Mouse (Mus musculus): Measurements from ENCODE around the gene Myh2. TPM values are rescaled to one million over a fixed set of nuclear protein-coding genes. Genes with fewer than 3 reads are reported as not detected.

Gene Myh2
- polyA plus RNA-seq, 1 experiment from 2014 or later: not detected

DNA sequence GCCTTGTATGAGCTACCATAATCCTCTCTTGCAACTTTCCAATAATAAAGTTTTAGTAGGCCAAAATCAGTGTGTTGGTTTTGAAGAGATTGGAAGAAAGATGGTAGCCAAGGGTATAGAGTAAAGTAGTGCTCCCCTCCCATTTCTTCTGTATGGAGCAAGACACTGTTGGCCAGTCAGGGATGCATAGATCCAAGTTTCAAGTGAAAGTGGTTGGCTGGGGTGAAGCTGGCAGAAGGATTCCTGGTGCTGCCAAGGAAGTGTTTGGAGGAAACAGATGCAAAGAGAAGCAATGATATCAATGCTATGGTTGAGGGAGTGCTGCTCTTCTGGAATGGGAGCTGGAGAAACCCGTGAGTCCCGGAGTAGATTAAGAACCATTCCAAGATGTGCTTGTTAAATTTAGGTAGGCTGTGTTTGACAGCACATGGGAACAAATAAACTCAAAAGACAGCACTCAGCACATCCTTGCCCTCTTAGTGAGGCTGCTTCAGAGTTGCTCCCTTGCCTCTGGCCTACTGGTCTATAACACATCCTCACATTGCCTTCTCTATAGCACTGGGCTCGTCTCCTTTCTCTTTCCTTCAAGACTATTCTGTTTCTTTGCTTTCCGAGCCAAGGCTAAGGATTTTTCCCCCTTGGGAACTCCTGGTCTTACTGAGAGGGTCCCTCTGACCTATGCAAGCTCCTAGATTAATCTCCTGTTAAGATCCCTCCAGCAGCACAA lies 22.4 kb upstream of the Myh2 start:
- Histone ChIP-seq H3K36me3 (ENCODE audit: control insufficient read depth, insufficient read depth, low read length) (no peaks in the 10 kb centered on the region), H3K27me3 (ENCODE audit: control insufficient read depth, insufficient read depth, low read length) (no peaks in the 10 kb centered on the region), H3K4me3 (ENCODE audit: low read depth, low read length) (no peak overlapping the region), H3K4me1 (ENCODE audit: control insufficient read depth, insufficient read depth, low read length) (no peaks in the 10 kb centered on the region), H3K4me2 (no peak overlapping the region), H3K9ac (ENCODE audit: low read depth, low read length) (no peak overlapping the region), H3K27ac (ENCODE audit: low read depth, low read length) (no peak overlapping the region), H3K9me3 (replicated peaks; ENCODE audit: control insufficient read depth, low read length) (no peaks in the 10 kb centered on the region)
- 70% methylated on average over 4 of the region's 4 CpGs for WGBS (ENCODE audit: insufficient replicate concordance)
- ATAC-seq (replicated peaks; ENCODE audit: insufficient number of reproducible peaks, low FRiP score, low TSS enrichment): no peak

DNA sequence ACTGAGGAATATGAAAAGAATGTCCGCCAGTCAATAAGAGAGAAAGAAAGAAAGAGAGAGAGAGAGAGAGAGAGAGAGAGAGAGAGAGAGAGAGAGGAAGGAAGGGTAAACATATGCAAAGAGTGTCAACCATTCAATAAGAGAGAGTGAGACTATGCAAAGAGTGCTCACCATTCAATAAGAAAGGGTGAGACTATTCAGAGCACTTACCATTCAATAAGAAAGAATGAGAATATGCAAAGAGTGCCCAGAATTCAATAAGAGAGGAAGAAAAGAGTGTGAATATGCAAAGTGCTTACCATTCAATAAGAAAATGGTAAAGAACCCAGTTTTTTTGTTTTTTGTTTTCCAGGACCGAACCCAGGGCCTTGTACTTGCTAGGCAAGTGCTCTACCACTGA lies 20.6 kb upstream of the Myh2 start:
- no peak overlapping the region for H3K4me2 ChIP-seq
- no peak overlapping the region for H3K4me3 ChIP-seq (ENCODE audit: low read depth, low read length)
- H3K9ac ChIP-seq (ENCODE audit: low read depth, low read length): no peak overlapping the region
- H3K27me3 ChIP-seq (ENCODE audit: control insufficient read depth, insufficient read depth, low read length): no peaks in the 10 kb centered on the region
- ATAC-seq (replicated peaks; ENCODE audit: insufficient number of reproducible peaks, low FRiP score, low TSS enrichment): no peak
- H3K9me3 ChIP-seq (replicated peaks; ENCODE audit: control insufficient read depth, low read length): no peaks in the 10 kb centered on the region
- 75% methylated on average over 2 of the region's 2 CpGs for WGBS (ENCODE audit: insufficient replicate concordance)
- no peaks in the 10 kb centered on the region for H3K36me3 ChIP-seq (ENCODE audit: control insufficient read depth, insufficient read depth, low read length)
- no peak overlapping the region for H3K27ac ChIP-seq (ENCODE audit: low read depth, low read length)
- no peaks in the 10 kb centered on the region for H3K4me1 ChIP-seq (ENCODE audit: control insufficient read depth, insufficient read depth, low read length)

DNA sequence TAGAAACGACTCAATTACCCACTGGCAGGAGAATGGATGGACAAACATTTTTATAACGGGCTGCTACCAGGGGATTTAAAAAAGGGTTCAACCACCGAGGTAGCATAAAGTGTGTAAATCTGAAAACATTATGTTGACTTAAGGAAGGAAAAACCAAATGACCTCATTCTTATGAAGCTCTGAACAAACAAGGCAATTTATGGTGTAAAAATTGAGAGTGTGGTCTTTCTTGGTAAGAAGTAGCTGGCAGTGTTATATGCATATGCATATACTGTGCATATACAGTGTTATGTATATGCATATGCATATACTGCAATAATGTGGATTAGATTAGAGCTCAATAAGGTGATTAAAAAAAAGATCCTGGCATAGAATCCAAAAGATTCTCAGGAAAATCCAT lies 19.7 kb upstream of the Myh2 start:
- H3K27me3 ChIP-seq (ENCODE audit: control insufficient read depth, insufficient read depth, low read length): no peaks in the 10 kb centered on the region
- no peaks in the 10 kb centered on the region for H3K36me3 ChIP-seq (ENCODE audit: control insufficient read depth, insufficient read depth, low read length)
- H3K4me2 ChIP-seq: no peak overlapping the region
- H3K27ac ChIP-seq (ENCODE audit: low read depth, low read length): no peak overlapping the region
- no peaks in the 10 kb centered on the region for H3K4me1 ChIP-seq (ENCODE audit: control insufficient read depth, insufficient read depth, low read length)
- WGBS (ENCODE audit: insufficient replicate concordance): 74% methylated on average over 3 of the region's 3 CpGs
- no peak overlapping the region for H3K9ac ChIP-seq (ENCODE audit: low read depth, low read length)
- H3K9me3 ChIP-seq (replicated peaks; ENCODE audit: control insufficient read depth, low read length): no peaks in the 10 kb centered on the region
- H3K4me3 ChIP-seq (ENCODE audit: low read depth, low read length): no peak overlapping the region
- ATAC-seq (replicated peaks; ENCODE audit: insufficient number of reproducible peaks, low FRiP score, low TSS enrichment): no peak

DNA sequence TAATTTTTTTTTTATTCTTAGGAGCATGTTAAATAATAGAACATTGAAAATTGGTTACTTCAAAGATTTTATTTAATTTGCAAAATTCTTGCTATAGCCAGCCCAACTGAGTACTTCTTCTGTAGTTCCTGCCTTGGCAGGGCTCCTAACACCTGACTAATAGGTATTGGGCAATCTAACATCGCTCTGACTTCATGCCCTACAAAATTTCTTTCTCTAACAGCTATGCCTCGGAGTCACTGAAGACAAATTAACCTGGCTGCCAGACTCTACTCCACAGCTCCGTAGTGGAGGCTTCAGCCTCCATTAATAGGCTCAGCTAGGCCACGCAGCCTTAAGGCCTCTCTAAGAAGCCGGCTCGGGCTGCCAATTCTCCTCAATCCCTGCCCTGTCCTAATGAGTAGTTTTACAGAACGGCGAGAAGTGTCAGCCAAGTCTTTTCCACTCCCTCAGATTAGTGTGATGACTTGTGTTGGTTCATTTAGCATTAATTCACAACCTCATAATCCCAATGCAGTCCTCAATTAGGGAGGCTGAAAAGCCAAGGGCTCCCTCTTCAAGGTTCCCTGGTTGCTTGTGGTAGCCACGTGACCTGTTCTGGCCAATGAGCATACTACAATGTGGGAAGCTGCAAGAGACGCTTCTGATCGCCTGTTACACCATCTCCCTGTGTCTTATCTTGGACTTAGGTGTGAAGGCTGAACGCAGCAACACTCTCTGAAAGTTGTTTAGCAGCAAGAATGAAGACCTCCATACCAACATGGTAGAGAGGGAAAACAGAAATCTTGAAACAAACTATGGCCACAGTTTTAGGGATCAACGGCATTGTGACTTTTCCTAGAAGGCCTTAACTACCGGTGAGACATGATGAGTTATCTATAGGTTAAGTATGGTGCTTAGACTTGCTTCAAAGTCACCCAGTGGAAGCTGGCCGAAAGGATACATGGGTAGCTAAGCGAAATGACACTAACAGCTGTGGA lies 18.9 kb upstream of the Myh2 start:
- H3K9me3 ChIP-seq (replicated peaks; ENCODE audit: control insufficient read depth, low read length): no peaks in the 10 kb centered on the region
- no peak overlapping the region for H3K27ac ChIP-seq (ENCODE audit: low read depth, low read length)
- H3K27me3 ChIP-seq (ENCODE audit: control insufficient read depth, insufficient read depth, low read length): no peaks in the 10 kb centered on the region
- H3K4me2 ChIP-seq: no peak overlapping the region
- no peaks in the 10 kb centered on the region for H3K36me3 ChIP-seq (ENCODE audit: control insufficient read depth, insufficient read depth, low read length)
- no peak overlapping the region for H3K9ac ChIP-seq (ENCODE audit: low read depth, low read length)
- WGBS (ENCODE audit: insufficient replicate concordance): 80% methylated on average over 16 of the region's 16 CpGs
- H3K4me3 ChIP-seq (ENCODE audit: low read depth, low read length): no peak overlapping the region
- ATAC-seq (replicated peaks; ENCODE audit: insufficient number of reproducible peaks, low FRiP score, low TSS enrichment): no peak
- no peaks in the 10 kb centered on the region for H3K4me1 ChIP-seq (ENCODE audit: control insufficient read depth, insufficient read depth, low read length)

DNA sequence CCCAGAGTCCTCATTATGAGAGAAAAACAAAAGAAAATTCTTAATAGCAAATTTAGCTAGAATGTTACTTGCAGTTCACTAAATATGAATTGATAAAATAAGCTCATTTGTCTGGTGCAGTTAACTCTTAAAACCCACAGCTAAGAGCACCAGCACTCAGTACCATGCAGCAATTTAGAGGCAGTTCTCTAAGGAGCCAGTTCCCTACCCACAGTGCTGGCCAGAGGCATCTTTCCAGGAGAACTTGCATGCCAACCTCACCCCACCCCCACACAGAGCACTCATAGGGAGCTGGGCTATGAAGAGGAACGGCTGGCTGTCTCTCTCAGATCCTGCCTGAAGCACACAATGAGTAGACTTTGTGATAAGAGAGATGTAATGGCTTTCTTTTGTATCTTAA lies 17.7 kb upstream of the Myh2 start:
- H3K36me3 ChIP-seq (ENCODE audit: control insufficient read depth, insufficient read depth, low read length): no peaks in the 10 kb centered on the region
- H3K27me3 ChIP-seq (ENCODE audit: control insufficient read depth, insufficient read depth, low read length): no peaks in the 10 kb centered on the region
- no peak overlapping the region for H3K27ac ChIP-seq (ENCODE audit: low read depth, low read length)
- 16% methylated on average over 1 of the region's 1 CpGs for WGBS (ENCODE audit: insufficient replicate concordance)
- ATAC-seq (replicated peaks; ENCODE audit: insufficient number of reproducible peaks, low FRiP score, low TSS enrichment): no peak
- no peak overlapping the region for H3K4me3 ChIP-seq (ENCODE audit: low read depth, low read length)
- no peak overlapping the region for H3K9ac ChIP-seq (ENCODE audit: low read depth, low read length)
- H3K4me1 ChIP-seq (ENCODE audit: control insufficient read depth, insufficient read depth, low read length): no peaks in the 10 kb centered on the region
- no peaks in the 10 kb centered on the region for H3K9me3 ChIP-seq (replicated peaks; ENCODE audit: control insufficient read depth, low read length)
- no peak overlapping the region for H3K4me2 ChIP-seq

DNA sequence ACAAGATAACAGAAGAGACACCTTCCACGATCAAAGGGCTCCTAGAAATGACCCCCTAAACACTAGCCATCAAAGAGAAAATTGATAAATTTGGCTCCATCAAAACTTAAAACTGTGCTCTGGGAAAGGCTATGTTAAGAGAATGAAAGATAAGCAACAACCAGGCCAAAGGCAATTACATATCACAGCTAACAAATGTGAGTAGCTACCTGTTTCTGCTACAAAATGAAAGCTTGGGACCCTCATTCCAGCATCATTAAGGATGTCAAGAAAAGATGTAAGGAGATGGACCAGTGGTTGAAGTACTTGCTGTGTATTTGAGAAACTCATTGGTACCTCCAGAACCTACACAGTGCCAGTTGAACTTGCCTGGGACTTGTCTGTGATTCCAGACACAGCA lies 17.0 kb upstream of the Myh2 start:
- H3K27ac ChIP-seq (ENCODE audit: low read depth, low read length): no peak overlapping the region
- no peaks in the 10 kb centered on the region for H3K4me1 ChIP-seq (ENCODE audit: control insufficient read depth, insufficient read depth, low read length)
- no peak overlapping the region for H3K4me2 ChIP-seq
- no peak for ATAC-seq (replicated peaks; ENCODE audit: insufficient number of reproducible peaks, low FRiP score, low TSS enrichment)
- H3K9ac ChIP-seq (ENCODE audit: low read depth, low read length): no peak overlapping the region
- H3K9me3 ChIP-seq (replicated peaks; ENCODE audit: control insufficient read depth, low read length): no peaks in the 10 kb centered on the region
- no peaks in the 10 kb centered on the region for H3K27me3 ChIP-seq (ENCODE audit: control insufficient read depth, insufficient read depth, low read length)
- no peaks in the 10 kb centered on the region for H3K36me3 ChIP-seq (ENCODE audit: control insufficient read depth, insufficient read depth, low read length)
- H3K4me3 ChIP-seq (ENCODE audit: low read depth, low read length): no peak overlapping the region
- WGBS (ENCODE audit: insufficient replicate concordance): 55% methylated on average over 1 of the region's 1 CpGs

DNA sequence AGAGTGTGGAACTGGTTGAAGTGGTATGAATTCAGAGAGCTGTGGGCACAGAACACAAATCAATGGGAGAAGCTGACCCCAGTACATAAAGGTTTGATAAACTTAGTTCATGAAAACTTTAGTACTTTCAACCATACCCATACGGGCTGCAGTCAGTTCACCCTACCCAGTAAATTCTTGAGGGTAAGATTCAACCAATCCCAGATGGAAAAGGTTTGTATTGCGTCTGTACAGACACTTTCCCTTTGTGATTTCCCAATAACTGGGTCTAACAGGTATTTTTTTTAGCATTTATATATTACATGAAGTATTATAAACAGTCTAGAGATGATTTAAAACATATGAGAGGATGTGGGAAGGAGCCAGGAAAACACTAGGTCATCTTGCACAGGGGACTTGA lies 15.2 kb upstream of the Myh2 start:
- no peaks in the 10 kb centered on the region for H3K27me3 ChIP-seq (ENCODE audit: control insufficient read depth, insufficient read depth, low read length)
- H3K4me2 ChIP-seq: no peak overlapping the region
- no peaks in the 10 kb centered on the region for H3K4me1 ChIP-seq (ENCODE audit: control insufficient read depth, insufficient read depth, low read length)
- no peaks in the 10 kb centered on the region for H3K36me3 ChIP-seq (ENCODE audit: control insufficient read depth, insufficient read depth, low read length)
- no peak for ATAC-seq (replicated peaks; ENCODE audit: insufficient number of reproducible peaks, low FRiP score, low TSS enrichment)
- WGBS (ENCODE audit: insufficient replicate concordance): 81% methylated on average over 2 of the region's 2 CpGs
- H3K9ac ChIP-seq (ENCODE audit: low read depth, low read length): no peak overlapping the region
- H3K27ac ChIP-seq (ENCODE audit: low read depth, low read length): no peak overlapping the region
- no peaks in the 10 kb centered on the region for H3K9me3 ChIP-seq (replicated peaks; ENCODE audit: control insufficient read depth, low read length)
- H3K4me3 ChIP-seq (ENCODE audit: low read depth, low read length): no peak overlapping the region

DNA sequence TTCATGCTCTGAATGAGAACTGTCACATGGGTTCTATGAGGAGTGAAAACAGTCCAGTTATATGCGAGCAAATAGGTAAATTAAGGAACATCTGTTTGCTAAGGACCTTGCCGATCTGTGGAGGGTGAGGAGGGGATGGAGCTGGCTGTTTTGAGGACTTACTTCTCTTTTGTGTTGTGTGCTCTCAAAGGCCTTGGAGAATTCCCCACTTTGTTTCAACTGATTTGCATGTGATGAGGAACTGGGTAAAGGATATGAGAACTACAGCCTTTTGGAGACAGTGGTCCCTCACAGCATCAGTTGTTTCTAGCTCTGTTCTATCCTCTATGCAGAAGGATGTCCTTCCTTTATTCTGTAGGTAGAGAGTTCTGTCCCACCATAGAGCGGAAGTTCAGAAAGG lies 10.7 kb upstream of the Myh2 start:
- no peak overlapping the region for H3K9ac ChIP-seq (ENCODE audit: low read depth, low read length)
- no peaks in the 10 kb centered on the region for H3K4me1 ChIP-seq (ENCODE audit: control insufficient read depth, insufficient read depth, low read length)
- no peak for ATAC-seq (replicated peaks; ENCODE audit: insufficient number of reproducible peaks, low FRiP score, low TSS enrichment)
- no peaks in the 10 kb centered on the region for H3K9me3 ChIP-seq (replicated peaks; ENCODE audit: control insufficient read depth, low read length)
- 88% methylated on average over 3 of the region's 3 CpGs for WGBS (ENCODE audit: insufficient replicate concordance)
- no peak overlapping the region for H3K27ac ChIP-seq (ENCODE audit: low read depth, low read length)
- no peak overlapping the region for H3K4me2 ChIP-seq
- no peaks in the 10 kb centered on the region for H3K27me3 ChIP-seq (ENCODE audit: control insufficient read depth, insufficient read depth, low read length)
- H3K4me3 ChIP-seq (ENCODE audit: low read depth, low read length): no peak overlapping the region
- no peaks in the 10 kb centered on the region for H3K36me3 ChIP-seq (ENCODE audit: control insufficient read depth, insufficient read depth, low read length)
